Mouse (Mus musculus) midbrain, embryonic 13.5 days (tissue): Measurements from ENCODE around the gene Zbtb17. TPM values are rescaled to one million over a fixed set of nuclear protein-coding genes. Genes with fewer than 3 reads are reported as not detected.

ENCODE experiments used
- ATAC-seq: fragments of 200-750 bp; cut with Nextera tagmentation; 2 replicates; pipeline ENCODE4 v1.8.0; 2017; ENCODE audit warnings: mild to moderate bottlenecking, moderate TSS enrichment, moderate library complexity
- H3K27ac ChIP-seq: fragments of 300-500 bp; sonication (generic); 2 replicates; pipeline ENCODE4 v1.5.1; 2015; ENCODE audit warnings: inconsistent platforms, mild to moderate bottlenecking, moderate library complexity
- H3K27me3 ChIP-seq: fragments of 300-500 bp; sonication (generic); 2 replicates; pipeline ENCODE4 v1.6.1; 2015; ENCODE audit warnings: mild to moderate bottlenecking, inconsistent platforms
- H3K36me3 ChIP-seq: fragments of 300-500 bp; sonication (generic); 2 replicates; pipeline ENCODE4 v1.6.1; 2015; ENCODE audit warnings: mild to moderate bottlenecking, inconsistent platforms
- H3K4me1 ChIP-seq: fragments of 300-500 bp; sonication (generic); replicated peaks from 2 replicates; pipeline ENCODE4 v1.6.1; 2015; ENCODE audit warnings: inconsistent platforms
- H3K4me2 ChIP-seq: fragments of 300-500 bp; sonication (generic); replicated peaks from 2 replicates; pipeline ENCODE4 v1.6.1; 2015; ENCODE audit warnings: moderate library complexity, mild to moderate bottlenecking, inconsistent platforms
- H3K4me3 ChIP-seq: fragments of 300-500 bp; sonication (generic); replicated peaks from 2 replicates; pipeline ENCODE4 v1.5.1; 2015; ENCODE audit warnings: mild to moderate bottlenecking, inconsistent platforms
- H3K9ac ChIP-seq: fragments of 300-500 bp; sonication (generic); replicated peaks from 2 replicates; pipeline ENCODE4 v1.6.1; 2015; ENCODE audit warnings: mild to moderate bottlenecking, inconsistent platforms
- H3K9me3 ChIP-seq: fragments of 300-500 bp; sonication (generic); 2 replicates; pipeline ENCODE4 v1.6.1; 2016; ENCODE audit warnings: mild to moderate bottlenecking, inconsistent platforms
- WGBS: fragments of 180-500 bp; shearing (Covaris S2); methylation state at CpG from one replicate; pipeline ENCODE4 v1.1.7; 2015; 5-methylcytosine and 5-hydroxymethylcytosine counted together
- polyA plus RNA-seq: library from polyadenylated mRNA; unstranded; fragments of >200 nt; fragmentation: Nextera tagmentation; extraction: Ambion mirVana; gene quantifications from 2 replicates; pipeline ENCODE4 v1.2.1, GENCODE M21; 2015

Zbtb17 gene
- polyA plus RNA-seq, 1 experiment from 2014 or later: 61.0 TPM

DNA sequence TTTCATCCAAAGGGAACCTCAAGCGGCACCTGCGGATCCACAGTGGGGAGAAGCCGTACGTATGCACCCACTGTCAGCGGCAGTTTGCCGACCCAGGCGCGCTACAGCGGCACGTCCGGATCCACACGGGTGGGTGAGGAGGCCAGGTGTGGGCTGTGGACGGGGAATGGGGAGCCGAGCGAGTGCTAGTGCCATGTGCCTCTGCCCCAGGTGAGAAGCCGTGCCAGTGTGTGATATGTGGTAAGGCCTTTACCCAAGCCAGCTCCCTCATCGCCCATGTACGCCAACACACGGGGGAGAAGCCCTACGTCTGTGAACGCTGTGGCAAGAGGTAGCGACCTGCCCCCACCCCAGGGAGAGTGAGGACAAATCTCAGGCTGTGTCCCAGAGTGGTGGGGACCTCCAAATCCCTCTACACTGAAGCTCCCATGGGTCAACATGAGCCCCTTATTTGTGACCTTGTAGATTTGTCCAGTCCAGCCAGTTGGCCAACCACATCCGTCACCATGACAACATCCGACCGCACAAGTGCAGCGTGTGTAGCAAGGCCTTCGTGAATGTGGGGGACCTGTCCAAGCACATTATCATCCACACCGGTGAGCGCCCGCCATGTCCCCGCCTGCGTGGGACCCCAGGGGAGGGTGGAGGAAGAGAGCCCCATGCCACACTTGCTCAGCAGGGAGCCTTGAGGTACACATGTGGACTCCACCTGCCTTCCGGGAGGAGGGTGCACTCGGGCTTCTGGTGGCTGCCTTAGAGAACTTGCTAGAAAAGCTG, 21.2 kb downstream of the Zbtb17 start:
- no peaks in the 10 kb centered on the region for H3K9me3 ChIP-seq
- no peak for ATAC-seq
- H3K4me3 ChIP-seq: no peak overlapping the region
- peaks cover 11% of the 10 kb centered on the region for H3K4me1 ChIP-seq
- no peak overlapping the region for H3K9ac ChIP-seq
- no peaks in the 10 kb centered on the region for H3K27me3 ChIP-seq
- no peak overlapping the region for H3K4me2 ChIP-seq
- H3K27ac ChIP-seq: no peak overlapping the region
- WGBS: 87% methylated on average over 34 of the region's 34 CpGs
- H3K36me3 ChIP-seq: peaks cover 91% of the 10 kb centered on the region

DNA sequence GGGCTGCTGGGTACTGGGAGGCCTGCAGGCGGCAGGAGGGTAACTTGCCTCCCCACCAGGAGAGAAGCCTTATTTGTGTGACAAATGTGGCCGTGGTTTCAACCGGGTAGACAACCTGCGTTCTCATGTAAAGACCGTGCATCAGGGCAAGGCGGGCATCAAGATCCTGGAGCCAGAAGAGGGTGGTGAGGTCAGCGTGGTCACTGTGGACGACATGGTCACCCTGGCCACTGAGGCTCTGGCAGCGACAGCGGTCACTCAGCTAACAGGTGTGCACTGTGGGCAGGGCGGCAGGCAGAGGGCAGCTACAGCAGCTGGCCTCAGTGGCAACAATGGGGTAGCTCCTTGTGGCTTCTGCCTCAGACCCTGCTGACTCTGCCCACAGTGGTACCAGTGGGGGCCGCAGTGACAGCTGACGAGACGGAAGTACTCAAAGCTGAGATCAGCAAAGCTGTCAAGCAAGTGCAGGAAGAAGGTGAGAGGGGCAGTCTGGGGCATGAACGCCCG, 21.9 kb downstream of the Zbtb17 start:
- no peaks in the 10 kb centered on the region for H3K27me3 ChIP-seq
- WGBS: 91% methylated on average over 16 of the region's 16 CpGs
- no peak overlapping the region for H3K4me3 ChIP-seq
- no peak for ATAC-seq
- H3K27ac ChIP-seq: no peak overlapping the region
- H3K4me2 ChIP-seq: no peak overlapping the region
- peaks cover 98% of the 10 kb centered on the region for H3K36me3 ChIP-seq
- no peaks in the 10 kb centered on the region for H3K9me3 ChIP-seq
- H3K4me1 ChIP-seq: peaks cover 5% of the 10 kb centered on the region; the same call in 1 of the 2 replicates
- H3K9ac ChIP-seq: no peak overlapping the region

DNA sequence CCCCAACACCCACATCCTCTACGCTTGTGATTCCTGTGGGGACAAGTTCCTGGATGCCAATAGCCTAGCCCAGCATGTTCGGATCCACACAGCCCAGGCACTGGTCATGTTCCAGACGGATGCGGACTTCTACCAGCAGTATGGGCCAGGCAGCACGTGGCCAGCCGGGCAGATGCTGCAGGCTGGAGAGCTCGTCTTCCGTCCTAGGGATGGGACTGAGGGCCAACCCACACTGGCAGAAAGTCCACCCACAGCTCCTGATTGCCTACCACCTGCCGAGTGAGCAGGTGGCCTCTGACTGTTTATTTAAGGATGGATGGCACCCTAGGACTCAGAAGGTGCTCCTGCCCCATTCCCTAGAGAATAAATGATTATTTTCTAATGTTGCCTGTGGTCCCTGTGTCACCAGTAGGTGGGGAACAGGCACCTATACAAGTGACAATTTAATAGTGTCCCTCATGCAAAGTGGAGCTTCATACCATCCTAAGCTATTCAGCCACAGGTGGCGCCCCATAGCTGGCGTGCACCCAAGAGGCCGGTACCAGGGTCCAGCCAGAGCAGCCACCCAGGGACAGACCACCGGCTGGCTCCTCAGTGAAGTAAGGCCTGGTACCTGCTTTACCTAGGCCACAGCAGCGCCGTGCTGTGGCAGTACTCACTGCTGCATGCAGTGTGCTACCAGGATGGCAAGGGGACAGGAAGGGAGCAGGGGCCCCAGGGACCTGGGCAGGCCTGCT, 22.6 kb downstream of the Zbtb17 start:
- Histone ChIP-seq H3K9me3 (no peaks in the 10 kb centered on the region), H3K36me3 (peaks cover 99% of the 10 kb centered on the region), H3K9ac (no peak overlapping the region), H3K27me3 (no peaks in the 10 kb centered on the region), H3K4me2 (no peak overlapping the region), H3K4me3 (no peak overlapping the region), H3K4me1 (no peaks in the 10 kb centered on the region), H3K27ac (no peak overlapping the region)
- ATAC-seq: 0 out of 2 replicates have a peak, but pooled peaks have one; percentile 24
- 87% methylated on average over 15 of the region's 15 CpGs for WGBS

DNA sequence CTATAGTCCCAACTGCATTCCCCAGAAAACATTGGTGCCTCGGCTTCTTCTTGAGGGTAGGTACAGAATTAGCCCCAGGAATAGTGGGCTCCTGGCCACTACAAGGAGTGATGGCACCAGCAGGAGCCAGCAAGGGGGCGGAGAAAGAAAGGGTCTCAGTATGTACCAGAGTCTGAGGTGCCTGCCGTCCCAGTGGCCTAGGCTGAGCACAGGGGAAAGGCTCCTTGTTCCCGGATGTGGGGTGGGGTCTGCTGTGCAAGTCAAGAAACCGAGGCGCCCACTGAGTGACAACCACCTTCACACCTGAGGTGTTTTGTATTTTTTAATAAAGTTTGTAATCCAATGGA, 23.1 kb downstream of the Zbtb17 start:
- Histone ChIP-seq H3K4me2 (no peak overlapping the region), H3K4me1 (no peaks in the 10 kb centered on the region), H3K36me3 (peaks cover 99% of the 10 kb centered on the region), H3K4me3 (no peak overlapping the region), H3K27ac (no peak overlapping the region), H3K9ac (no peak overlapping the region), H3K9me3 (no peaks in the 10 kb centered on the region), H3K27me3 (no peaks in the 10 kb centered on the region)
- no peak for ATAC-seq
- 75% methylated on average over 6 of the region's 6 CpGs for WGBS

DNA sequence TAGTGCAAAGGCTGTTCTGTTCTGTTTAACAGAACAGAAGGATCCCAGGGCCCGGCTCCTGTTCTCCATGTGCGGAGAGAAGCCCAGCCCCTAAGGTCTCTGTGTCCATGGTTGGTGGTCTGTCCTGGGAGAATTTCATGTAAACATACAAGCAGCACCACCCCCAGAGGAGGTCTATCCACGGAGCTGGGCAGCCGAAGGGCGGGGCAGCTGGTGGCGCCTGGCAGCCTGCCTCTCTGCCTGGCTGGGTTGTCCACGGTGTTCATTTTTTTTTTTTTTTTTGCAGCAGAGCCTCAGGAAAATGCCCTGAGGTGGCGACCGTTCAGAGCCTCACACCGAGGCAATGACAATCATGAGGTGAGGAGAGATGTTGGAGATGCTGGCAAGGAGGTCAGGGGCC, 24.1 kb downstream of the Zbtb17 start:
- WGBS: 74% methylated on average over 10 of the region's 10 CpGs
- Histone ChIP-seq H3K36me3 (peaks cover 99% of the 10 kb centered on the region), H3K27ac (peak overlapping the region; percentile 39), H3K4me3 (no peak overlapping the region), H3K4me2 (no peak overlapping the region), H3K9ac (no peak overlapping the region), H3K4me1 (no peaks in the 10 kb centered on the region), H3K27me3 (no peaks in the 10 kb centered on the region), H3K9me3 (no peaks in the 10 kb centered on the region)
- no peak for ATAC-seq

DNA sequence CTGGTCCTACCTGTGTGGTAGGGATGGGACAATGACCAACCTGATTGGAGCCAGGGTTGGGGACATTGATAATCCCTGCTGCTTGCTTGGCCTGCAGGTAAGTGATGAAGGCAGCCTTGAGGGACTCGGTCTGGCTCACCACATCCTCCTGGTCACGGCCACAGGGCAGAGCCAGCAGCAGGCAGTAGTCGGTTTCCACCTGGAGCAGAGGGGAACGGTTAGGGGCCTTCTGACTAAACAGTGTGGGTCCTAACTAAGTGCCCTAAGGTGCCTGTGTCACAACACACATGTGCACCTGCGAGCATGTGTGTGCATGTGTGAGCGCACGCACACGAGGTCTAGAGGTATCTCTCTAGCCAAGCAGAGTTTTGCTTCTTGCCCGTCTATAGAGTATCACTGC, 24.9 kb downstream of the Zbtb17 start:
- no peaks in the 10 kb centered on the region for H3K27me3 ChIP-seq
- 93% methylated on average over 9 of the region's 9 CpGs for WGBS
- H3K9me3 ChIP-seq: no peaks in the 10 kb centered on the region
- ATAC-seq: no peak
- H3K9ac ChIP-seq: no peak overlapping the region
- peaks cover 99% of the 10 kb centered on the region for H3K36me3 ChIP-seq
- H3K4me3 ChIP-seq: no peak overlapping the region
- H3K4me1 ChIP-seq: no peaks in the 10 kb centered on the region
- H3K27ac ChIP-seq: no peak overlapping the region
- no peak overlapping the region for H3K4me2 ChIP-seq

DNA sequence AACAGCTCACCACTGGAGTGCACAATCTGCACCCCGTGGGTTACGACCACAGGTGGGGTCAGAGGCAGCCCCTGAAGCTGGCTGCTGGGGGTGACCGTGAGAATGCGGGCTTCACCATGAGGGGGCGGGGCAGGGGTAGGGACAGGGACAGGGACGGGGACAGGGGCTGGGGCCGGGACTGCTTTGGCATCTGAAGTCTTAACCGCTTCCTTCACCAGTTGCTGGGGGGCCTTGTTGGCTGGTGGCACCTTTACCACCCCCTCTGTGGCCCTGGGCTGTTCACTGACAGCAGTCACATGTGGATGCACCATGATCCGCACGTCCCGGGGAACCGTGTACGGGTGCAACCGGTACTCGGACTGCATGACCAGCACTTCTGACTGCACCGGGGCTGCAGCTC, 27.0 kb downstream of the Zbtb17 start:
- no peaks in the 10 kb centered on the region for H3K4me1 ChIP-seq
- no peak for ATAC-seq
- H3K9ac ChIP-seq: no peak overlapping the region
- H3K9me3 ChIP-seq: no peaks in the 10 kb centered on the region
- no peak overlapping the region for H3K4me2 ChIP-seq
- peaks cover 99% of the 10 kb centered on the region for H3K36me3 ChIP-seq
- H3K4me3 ChIP-seq: no peak overlapping the region
- H3K27me3 ChIP-seq: no peaks in the 10 kb centered on the region
- no peak overlapping the region for H3K27ac ChIP-seq
- 94% methylated on average over 16 of the region's 16 CpGs for WGBS

DNA sequence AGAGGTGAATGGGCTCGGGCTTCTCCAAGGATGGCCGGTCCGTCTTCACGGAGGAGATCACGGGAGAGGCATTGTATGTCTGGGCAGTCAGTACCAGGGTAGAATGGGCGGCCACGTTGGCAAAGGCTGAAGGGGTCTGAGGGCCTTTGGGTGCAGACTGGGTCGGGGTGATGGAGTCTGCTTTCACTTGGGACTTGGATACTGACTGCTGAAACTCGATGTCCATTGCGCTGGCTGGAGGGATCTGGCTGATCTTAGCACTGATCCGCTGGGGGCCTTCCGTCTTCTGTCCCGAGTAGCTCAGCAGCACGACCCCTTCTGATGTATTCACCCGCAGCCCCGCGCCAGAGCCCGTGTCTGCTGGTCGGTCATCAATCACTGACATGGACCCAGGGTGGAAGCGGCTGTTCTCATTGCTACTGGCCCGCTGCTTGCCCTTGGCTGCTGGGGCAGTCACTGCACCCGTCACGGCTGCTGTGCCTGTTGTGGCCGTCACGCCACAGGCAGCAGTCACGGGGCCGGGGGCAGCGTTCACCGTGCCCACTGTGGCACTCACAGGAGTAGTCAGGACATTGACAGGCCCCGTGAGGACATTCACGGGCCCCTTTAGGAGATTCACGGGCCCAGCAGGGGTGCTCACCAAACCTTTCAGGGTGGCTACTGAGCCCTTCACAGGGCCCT, 28.3 kb downstream of the Zbtb17 start:
- no peaks in the 10 kb centered on the region for H3K9me3 ChIP-seq
- 94% methylated on average over 32 of the region's 32 CpGs for WGBS
- no peak overlapping the region for H3K4me3 ChIP-seq
- no peak for ATAC-seq
- H3K27me3 ChIP-seq: no peaks in the 10 kb centered on the region
- no peaks in the 10 kb centered on the region for H3K4me1 ChIP-seq
- no peak overlapping the region for H3K4me2 ChIP-seq
- H3K36me3 ChIP-seq: peaks cover 99% of the 10 kb centered on the region
- H3K9ac ChIP-seq: no peak overlapping the region
- no peak overlapping the region for H3K27ac ChIP-seq

DNA sequence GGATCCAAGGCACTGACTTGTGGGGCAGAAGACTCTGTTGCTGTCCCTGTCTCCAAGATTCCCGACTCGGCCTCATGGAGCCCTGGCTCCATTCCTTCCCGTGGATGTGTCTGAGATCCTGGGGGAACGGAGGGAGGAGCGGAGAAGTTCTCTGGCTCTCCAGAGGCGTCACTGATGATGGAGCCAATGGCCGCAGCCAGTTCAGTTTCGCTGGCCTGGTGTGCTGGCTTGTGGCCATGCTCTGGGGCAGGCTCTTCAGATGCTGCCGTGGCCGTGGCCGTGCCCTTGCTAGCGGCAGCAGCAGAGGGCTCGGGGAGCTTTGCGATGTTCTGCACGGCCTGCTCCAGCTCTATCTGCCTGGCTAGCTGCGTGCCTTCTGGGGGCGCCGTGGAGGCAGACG, 30.0 kb downstream of the Zbtb17 start:
- WGBS: 91% methylated on average over 19 of the region's 19 CpGs
- H3K27me3 ChIP-seq: no peaks in the 10 kb centered on the region
- no peak overlapping the region for H3K4me2 ChIP-seq
- no peaks in the 10 kb centered on the region for H3K9me3 ChIP-seq
- no peak overlapping the region for H3K9ac ChIP-seq
- no peak overlapping the region for H3K4me3 ChIP-seq
- no peaks in the 10 kb centered on the region for H3K4me1 ChIP-seq
- H3K27ac ChIP-seq: no peak overlapping the region
- ATAC-seq: no peak
- H3K36me3 ChIP-seq: peaks cover 100% of the 10 kb centered on the region

DNA sequence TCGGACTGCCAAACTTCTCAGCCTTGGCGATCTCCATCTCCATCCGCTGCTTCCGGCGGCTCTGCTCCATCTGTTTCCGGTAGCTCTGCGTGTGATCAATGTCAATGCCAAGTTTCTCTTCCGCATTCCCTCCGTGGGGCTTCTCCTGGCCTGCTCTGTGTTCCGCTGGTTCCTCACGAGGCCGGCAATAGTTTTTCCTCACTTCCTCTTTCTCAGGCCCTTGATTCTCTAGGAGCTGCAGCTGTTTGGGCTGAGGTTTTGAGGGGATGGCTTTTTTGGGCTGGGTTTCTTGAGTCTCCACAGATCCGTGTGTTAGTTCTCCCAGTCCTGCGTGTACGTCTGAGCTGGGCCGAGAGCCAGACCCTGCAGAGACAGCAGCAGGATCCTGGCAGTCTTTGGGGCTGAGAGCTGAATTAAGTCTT, 33.2 kb downstream of the Zbtb17 start:
- ATAC-seq: no peak
- WGBS: 89% methylated on average over 16 of the region's 16 CpGs

DNA sequence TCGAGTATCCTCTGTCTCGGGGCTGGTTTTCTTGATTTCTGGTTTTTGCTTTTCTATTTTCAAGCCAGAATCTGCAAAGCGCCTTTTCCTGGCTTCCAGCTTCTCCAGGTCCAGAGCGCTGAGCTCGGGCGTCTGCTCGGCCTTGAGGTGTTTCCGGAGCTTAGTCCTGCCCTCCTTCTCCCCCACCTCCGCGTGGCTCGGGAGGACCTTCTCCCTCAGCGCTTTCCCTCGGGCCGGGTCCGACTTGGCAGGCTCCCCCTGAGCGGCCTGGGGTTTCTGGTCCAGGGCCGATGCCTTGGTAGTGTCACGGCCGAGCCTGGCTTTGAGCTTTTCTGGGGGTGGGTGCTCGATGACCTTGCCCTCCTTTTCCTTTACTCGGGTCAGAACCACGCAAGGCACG, 33.8 kb downstream of the Zbtb17 start:
- WGBS: 92% methylated on average over 23 of the region's 23 CpGs
- Histone ChIP-seq H3K4me2 (no peak overlapping the region), H3K4me3 (no peak overlapping the region), H3K36me3 (peaks cover 97% of the 10 kb centered on the region), H3K27me3 (no peaks in the 10 kb centered on the region), H3K9me3 (no peaks in the 10 kb centered on the region), H3K27ac (peak overlapping the region; percentile 39; the same call in 1 of the 2 replicates), H3K9ac (no peak overlapping the region), H3K4me1 (no peaks in the 10 kb centered on the region)
- no peak for ATAC-seq

More for the DNA sequence above, 33.2 kb downstream of the Zbtb17 start:
- Histone ChIP-seq H3K27me3 (no peaks in the 10 kb centered on the region), H3K36me3 (peaks cover 97% of the 10 kb centered on the region), H3K4me1 (no peaks in the 10 kb centered on the region), H3K9ac (no peak overlapping the region), H3K4me3 (no peak overlapping the region), H3K9me3 (no peaks in the 10 kb centered on the region), H3K27ac (no peak overlapping the region), H3K4me2 (no peak overlapping the region)

DNA sequence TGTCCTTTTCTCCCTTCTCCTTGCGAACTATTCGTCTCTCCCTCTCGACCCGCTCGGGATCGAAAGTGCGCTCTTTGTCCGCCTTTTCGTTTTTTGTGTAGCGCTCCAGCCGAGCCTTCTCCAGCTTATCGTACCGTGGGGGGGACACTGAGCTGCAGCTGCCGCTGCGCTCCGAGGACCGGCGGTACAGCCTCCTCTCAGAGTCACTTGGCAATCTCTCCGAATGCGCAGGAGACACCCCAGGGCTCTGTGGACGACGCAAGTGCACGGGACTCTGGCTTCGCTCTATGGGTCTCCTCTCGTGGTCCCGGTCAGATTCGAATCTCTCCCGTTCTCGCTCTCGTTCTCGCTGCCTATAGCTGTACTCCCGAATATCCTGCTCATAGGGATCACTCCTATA, 34.3 kb downstream of the Zbtb17 start:
- no peaks in the 10 kb centered on the region for H3K9me3 ChIP-seq
- no peak overlapping the region for H3K4me2 ChIP-seq
- 92% methylated on average over 32 of the region's 32 CpGs for whole genome bisulfite sequencing
- H3K27ac ChIP-seq: 0 out of 2 replicates have a peak overlapping the region, but pooled peaks have one; percentile 39
- no peaks in the 10 kb centered on the region for H3K4me1 ChIP-seq
- H3K9ac ChIP-seq: no peak overlapping the region
- no peak overlapping the region for H3K4me3 ChIP-seq
- H3K36me3 ChIP-seq: peaks cover 97% of the 10 kb centered on the region
- no peak for ATAC-seq
- H3K27me3 ChIP-seq: no peaks in the 10 kb centered on the region
